Mouse (Mus musculus) adrenal gland, adult 8-10 months (tissue): Measurements from ENCODE around the gene Rimkla. TPM values are rescaled to one million over a fixed set of nuclear protein-coding genes. Genes with fewer than 3 reads are reported as not detected.
"Not testable (repeated sequence)": the region's sequence is repeated elsewhere in the genome, so short reads cannot be mapped to it uniquely, and the experiment has no call there.

ENCODE experiments used
- DNase-seq: peaks from one replicate; pipeline ENCODE4 v3.0.0; 2022
- total RNA-seq, 4 experiments: library from RNA; stranded (reverse); gene quantifications; 2 replicates each; pipeline ENCODE4 v1.2.4; 2022

The Rimkla gene
- total RNA-seq = under 1 TPM; 0.29 to 0.59 (median 0.46) TPM

GRCm38 (mm10) chr4:119492291-119492932, at the start of gene Rimkla:
Rimkla (minus strand) TSS chr4:119492628.
- DNase-seq = peak; percentile 23

- DNase-seq = no peak
Observed at GRCm38 (mm10) chr4:119540533-119540890, 48.1 kb upstream of the Rimkla start.

GRCm38 (mm10) chr4:119539836-119540532, 47.6 kb upstream of the Rimkla start:
- DNase-seq = peak; percentile 36

- DNase-seq = peak; percentile 87
Observed at GRCm38 (mm10) chr4:119539031-119539824, 46.8 kb upstream of the Rimkla start, which contains the start of gene Frg2f1. Frg2f1 (minus strand) TSS chr4:119539529.

GRCm38 (mm10) chr4:119537436-119537835, 45.0 kb upstream of the Rimkla start:
- no peak for DNase-seq

GRCm38 (mm10) chr4:119536615-119537014, 44.2 kb upstream of the Rimkla start, which contains the start of gene Foxj3:
Foxj3 (plus strand) TSS chr4:119537004.
- not testable (repeated sequence) for DNase-seq

- DNase-seq = no peak
Observed at GRCm38 (mm10) chr4:119535103-119535502, 42.7 kb upstream of the Rimkla start.

GRCm38 (mm10) chr4:119531813-119532212, 39.4 kb upstream of the Rimkla start:
- no peak for DNase-seq

GRCm38 (mm10) chr4:119526329-119526845, 34.0 kb upstream of the Rimkla start:
- DNase-seq = no peak

- no peak for DNase-seq
Observed at GRCm38 (mm10) chr4:119524466-119524865, 32.0 kb upstream of the Rimkla start.

GRCm38 (mm10) chr4:119524010-119524409, 31.6 kb upstream of the Rimkla start:
- no peak for DNase-seq

- DNase-seq = no peak
Observed at GRCm38 (mm10) chr4:119523575-119523974, 31.1 kb upstream of the Rimkla start.

- DNase-seq = no peak
Observed at GRCm38 (mm10) chr4:119512731-119513141, 20.3 kb upstream of the Rimkla start.

- DNase-seq = no peak
Observed at GRCm38 (mm10) chr4:119511591-119511990, 19.2 kb upstream of the Rimkla start.

GRCm38 (mm10) chr4:119498319-119498848, 6.0 kb upstream of the Rimkla start:
- no peak for DNase-seq

GRCm38 (mm10) chr4:119492933-119493327, 502 bp upstream of the Rimkla start:
- DNase-seq = no peak

- no peak for DNase-seq
Observed at GRCm38 (mm10) chr4:119490806-119491205, 1.6 kb downstream of the Rimkla start.

GRCm38 (mm10) chr4:119489666-119490065, 2.8 kb downstream of the Rimkla start:
- DNase-seq = no peak

GRCm38 (mm10) chr4:119484882-119485281, 7.5 kb downstream of the Rimkla start:
- no peak for DNase-seq

- peak; percentile 29 for DNase-seq
Observed at GRCm38 (mm10) chr4:119483051-119483450, 9.4 kb downstream of the Rimkla start.

- DNase-seq = no peak
Observed at GRCm38 (mm10) chr4:119473150-119473549, 19.3 kb downstream of the Rimkla start.

- DNase-seq = no peak
Observed at GRCm38 (mm10) chr4:119472545-119472944, 19.9 kb downstream of the Rimkla start.
